Mouse (Mus musculus): ENCODE results near the gene Ak2. TPM values are rescaled to one million over a fixed set of nuclear protein-coding genes. Genes with fewer than 3 reads are reported as not detected.

Ak2 gene
- polyA plus RNA-seq, 1 experiment from 2014 or later = 136 TPM

DNA sequence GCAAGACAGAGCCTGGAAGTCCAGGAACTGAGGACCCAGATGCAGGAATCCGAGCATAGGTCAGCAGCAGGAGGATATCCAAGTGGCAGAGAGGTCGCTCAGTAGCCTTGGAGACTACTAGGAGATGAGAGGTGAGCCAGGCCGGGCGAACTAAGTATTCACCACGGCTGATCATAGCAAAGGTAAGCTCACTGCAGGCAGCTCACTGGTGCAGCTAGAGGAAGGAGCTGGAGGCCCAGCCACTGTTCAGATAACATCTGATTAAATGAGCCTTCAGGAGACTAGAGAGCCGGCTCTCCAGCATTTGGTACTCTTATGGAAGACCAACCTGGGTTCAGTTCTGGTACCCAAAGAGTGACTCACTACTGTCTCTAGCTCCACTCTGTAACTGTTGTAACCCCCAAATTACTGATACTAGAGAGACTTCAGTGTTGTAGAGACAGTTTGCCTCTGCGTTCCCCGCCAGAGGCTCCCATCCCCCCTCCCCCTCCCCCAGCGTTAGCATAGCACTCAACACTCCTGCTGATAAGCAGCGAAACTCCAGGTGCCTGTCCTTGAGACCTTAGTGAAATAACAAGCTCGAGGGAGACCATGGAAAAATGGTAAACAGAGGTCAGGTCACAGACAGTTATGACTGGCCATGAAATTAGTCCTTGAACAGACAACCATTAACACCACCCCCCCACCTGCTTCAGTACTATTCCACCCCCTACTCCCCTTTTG is 59.9 kb downstream of the Ak2 start:
- Histone ChIP-seq H3K4me2 (replicated peaks) (no peak overlapping the region), H3K9me3 (no peaks in the 10 kb centered on the region), H3K27me3 (peaks cover 34% of the 10 kb centered on the region), H3K4me3 (no peak overlapping the region), H3K4me1 (peaks cover 16% of the 10 kb centered on the region; the same call in 1 of the 2 replicates), H3K27ac (replicated peaks) (no peak overlapping the region), H3K9ac (replicated peaks) (no peak overlapping the region), H3K36me3 (no peaks in the 10 kb centered on the region)
- 33% methylated on average over 11 of the region's 11 CpGs for WGBS
- no peak for ATAC-seq (ENCODE audit: low FRiP score, low read depth)

GRCm38 (mm10) chr4:129054757-129055156 is 63.0 kb downstream of the Ak2 start:
- peaks cover 14% of the 10 kb centered on the region for H3K4me1 ChIP-seq
- ATAC-seq (ENCODE audit: low FRiP score, low read depth) = no peak
- WGBS = 92% methylated on average over 12 of the region's 12 CpGs
- no peak overlapping the region for H3K4me3 ChIP-seq
- no peaks in the 10 kb centered on the region for H3K9me3 ChIP-seq
- no peak overlapping the region for H3K27ac ChIP-seq (replicated peaks)
- H3K36me3 ChIP-seq = no peaks in the 10 kb centered on the region
- no peak overlapping the region for H3K4me2 ChIP-seq (replicated peaks)
- H3K27me3 ChIP-seq = peaks cover 19% of the 10 kb centered on the region
- H3K9ac ChIP-seq (replicated peaks) = no peak overlapping the region

- H3K36me3 ChIP-seq = no peaks in the 10 kb centered on the region
- no peak for ATAC-seq (ENCODE audit: low FRiP score, low read depth)
- no peak overlapping the region for H3K4me3 ChIP-seq
- H3K27ac ChIP-seq (replicated peaks) = no peak overlapping the region
- peaks cover 13% of the 10 kb centered on the region for H3K27me3 ChIP-seq
- H3K4me1 ChIP-seq = peaks cover 14% of the 10 kb centered on the region
- H3K9ac ChIP-seq (replicated peaks) = no peak overlapping the region
- H3K4me2 ChIP-seq (replicated peaks) = no peak overlapping the region
- no peaks in the 10 kb centered on the region for H3K9me3 ChIP-seq
- 90% methylated on average over 5 of the region's 5 CpGs for WGBS
Measured at GRCm38 (mm10) chr4:129055562-129055961, 63.8 kb downstream of the Ak2 start.

GRCm38 (mm10) chr4:129057533-129058206 is 65.9 kb downstream of the Ak2 start:
- H3K9ac ChIP-seq (replicated peaks) = peak overlapping the region; percentile 99
- no peaks in the 10 kb centered on the region for H3K36me3 ChIP-seq
- peak overlapping the region; percentile 100 for H3K4me2 ChIP-seq (replicated peaks)
- ATAC-seq (ENCODE audit: low FRiP score, low read depth) = peak; percentile 95
- peaks cover 14% of the 10 kb centered on the region for H3K4me1 ChIP-seq
- peak overlapping the region; percentile 99 for H3K4me3 ChIP-seq
- H3K9me3 ChIP-seq = no peaks in the 10 kb centered on the region
- peak overlapping the region; percentile 95 for H3K27ac ChIP-seq (replicated peaks)
- no peaks in the 10 kb centered on the region; the same call in none of the 2 replicates for H3K27me3 ChIP-seq
- WGBS = 3% methylated on average over 41 of the region's 44 CpGs

GRCm38 (mm10) chr4:129058207-129059092 is 66.7 kb downstream of the Ak2 start, which contains the start of gene Rnf19b:
TSS of gene Rnf19b (plus strand) at chr4:129058271.
- H3K9me3 ChIP-seq = no peaks in the 10 kb centered on the region

GRCm38 (mm10) chr4:129059125-129059551 is 67.4 kb downstream of the Ak2 start:
- peak overlapping the region; percentile 100 for H3K4me2 ChIP-seq (replicated peaks)
- ATAC-seq (ENCODE audit: low FRiP score, low read depth) = no peak
- no peaks in the 10 kb centered on the region for H3K9me3 ChIP-seq
- no peaks in the 10 kb centered on the region; the same call in 1 of the 2 replicates for H3K27me3 ChIP-seq
- H3K36me3 ChIP-seq = no peaks in the 10 kb centered on the region
- 4% methylated on average over 13 of the region's 13 CpGs for WGBS
- peaks cover 14% of the 10 kb centered on the region for H3K4me1 ChIP-seq
- H3K9ac ChIP-seq (replicated peaks) = peak overlapping the region; percentile 99
- no peak overlapping the region for H3K27ac ChIP-seq (replicated peaks)
- H3K4me3 ChIP-seq = peak overlapping the region; percentile 99

More at GRCm38 (mm10) chr4:129058207-129059092, 66.7 kb downstream of the Ak2 start, which contains the start of gene Rnf19b:
- H3K4me1 ChIP-seq = peaks cover 14% of the 10 kb centered on the region
- peak within 1 kb of the TSS; percentile 95 for H3K27ac ChIP-seq (replicated peaks)
- ATAC-seq (ENCODE audit: low FRiP score, low read depth) = peak; percentile 88
- under 1% methylated on average over 69 of the region's 107 CpGs for WGBS
- H3K36me3 ChIP-seq = no peaks in the 10 kb centered on the region
- peak within 1 kb of the TSS; percentile 99 for H3K9ac ChIP-seq (replicated peaks)
- peak within 1 kb of the TSS; percentile 100 for H3K4me2 ChIP-seq (replicated peaks)
- no peaks in the 10 kb centered on the region; the same call in 1 of the 2 replicates for H3K27me3 ChIP-seq
- peak within 1 kb of the TSS; percentile 99 for H3K4me3 ChIP-seq

DNA sequence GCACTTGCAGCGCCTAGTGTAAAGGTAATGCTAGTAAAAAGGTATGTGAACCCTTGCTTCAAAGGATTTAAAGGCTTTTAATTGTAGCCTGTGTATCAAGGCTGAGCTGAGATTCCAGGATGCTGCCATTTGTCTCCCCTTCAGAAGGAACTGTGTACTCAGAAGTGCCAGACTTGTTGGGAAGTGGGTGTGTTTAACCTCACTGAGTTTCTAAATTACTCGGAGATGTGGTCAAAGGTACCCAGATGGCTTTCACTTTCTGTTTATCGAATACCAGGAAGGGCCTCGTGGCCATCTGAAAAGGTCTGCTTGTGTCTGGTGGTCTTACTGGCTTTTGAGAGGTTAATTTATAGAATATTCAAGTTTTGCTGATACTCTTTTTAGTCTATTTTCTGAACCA is 68.2 kb downstream of the Ak2 start:
- ATAC-seq (ENCODE audit: low FRiP score, low read depth) = no peak
- H3K9ac ChIP-seq (replicated peaks) = peak overlapping the region; percentile 99
- WGBS = 65% methylated on average over 4 of the region's 4 CpGs

More for the DNA sequence above, 68.2 kb downstream of the Ak2 start:
- H3K27me3 ChIP-seq = no peaks in the 10 kb centered on the region; the same call in 1 of the 2 replicates
- no peak overlapping the region for H3K27ac ChIP-seq (replicated peaks)
- H3K4me3 ChIP-seq = peak overlapping the region; percentile 99
- no peaks in the 10 kb centered on the region for H3K36me3 ChIP-seq
- H3K4me2 ChIP-seq (replicated peaks) = peak overlapping the region; percentile 100
- H3K4me1 ChIP-seq = peaks cover 14% of the 10 kb centered on the region
- H3K9me3 ChIP-seq = no peaks in the 10 kb centered on the region

Other genes starting within 250 kb of the Ak2 start
- 0.56 and 0.59 TPM in 2 replicates for gene A3galt2, start 236.6 kb upstream of the Ak2 start, polyA plus RNA-seq (2016; fragmentation: Nextera tagmentation; extraction: Ambion mirVana)
- 43.5 and 45.9 TPM in 2 replicates for gene Zfp362, start 185.9 kb upstream of the Ak2 start, polyA plus RNA-seq (2016; fragmentation: Nextera tagmentation; extraction: Ambion mirVana)
- 14.9 and 16.7 TPM in 2 replicates for gene Trim62, start 108.4 kb upstream of the Ak2 start, polyA plus RNA-seq (2016; fragmentation: Nextera tagmentation; extraction: Ambion mirVana)
- gene Azin2, start 29.5 kb upstream of the Ak2 start, polyA plus RNA-seq (2016; fragmentation: Nextera tagmentation; extraction: Ambion mirVana) = 16.4 and 16.9 TPM in 2 replicates
- gene Rnf19b, start 66.3 kb downstream of the Ak2 start, polyA plus RNA-seq (2016; fragmentation: Nextera tagmentation; extraction: Ambion mirVana) = 15.8 and 16.5 TPM in 2 replicates
- gene Tmem54, start 113.6 kb downstream of the Ak2 start, polyA plus RNA-seq (2016; fragmentation: Nextera tagmentation; extraction: Ambion mirVana) = 0.51 and 0.63 TPM in 2 replicates
- 3.6 and 4.0 TPM in 2 replicates for gene Hpca, start 130.1 kb downstream of the Ak2 start, polyA plus RNA-seq (2016; fragmentation: Nextera tagmentation; extraction: Ambion mirVana)
- 1.3 and 1.8 TPM in 2 replicates for gene Fndc5, start 145.0 kb downstream of the Ak2 start, polyA plus RNA-seq (2016; fragmentation: Nextera tagmentation; extraction: Ambion mirVana)
- gene S100pbp, start 197.8 kb downstream of the Ak2 start, polyA plus RNA-seq (2016; fragmentation: Nextera tagmentation; extraction: Ambion mirVana) = 28.4 and 31.3 TPM in 2 replicates
- gene Yars, start 197.8 kb downstream of the Ak2 start, polyA plus RNA-seq (2016; fragmentation: Nextera tagmentation; extraction: Ambion mirVana) = 104 and 108 TPM in 2 replicates